Mouse (Mus musculus): ENCODE measurements around the gene Gm14412. TPM values are rescaled to one million over a fixed set of nuclear protein-coding genes. Genes with fewer than 3 reads are reported as not detected.
"Not testable (repeated sequence)": the region's sequence is repeated elsewhere in the genome, so short reads cannot be mapped to it uniquely, and the experiment has no call there.

Gm14412 gene
- total RNA-seq (2014; fragmentation: Nextera tagmentation), result 0.45 TPM in 1 of 2 replicates, not detected in the other
- total RNA-seq (2017), result 0.10 and 0.22 TPM in 2 replicates

DNA sequence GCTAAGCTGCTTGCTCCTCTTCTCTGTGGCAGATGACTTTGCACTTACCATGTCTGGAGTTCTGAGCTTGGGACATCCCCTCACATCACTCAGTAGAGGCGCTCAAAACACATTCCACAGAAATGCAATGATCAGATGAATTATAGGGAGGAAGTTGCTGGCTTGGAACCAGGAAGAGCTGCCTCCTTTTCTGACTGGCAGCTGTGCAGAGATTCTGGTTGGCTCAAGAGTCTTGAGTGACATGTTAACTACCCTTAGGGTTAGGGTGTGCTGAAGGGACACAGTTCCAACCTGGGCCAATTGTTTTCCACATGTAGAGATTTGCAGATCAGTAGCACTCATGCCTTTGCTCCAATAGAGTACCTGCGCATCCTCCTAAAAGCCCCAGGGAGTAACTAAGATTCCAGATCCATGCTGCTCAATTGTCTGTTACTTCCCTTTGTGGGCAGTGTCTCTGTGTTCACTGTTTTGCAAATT is at the start of gene Gm14412:
Gene Gm14412 (minus strand): TSS at position 51 of the 477 bp plus-strand sequence.
- ATAC-seq (replicated peaks; ENCODE audit: poor library complexity, severe bottlenecking), result not testable (repeated sequence)

- not testable (repeated sequence) for ATAC-seq (replicated peaks; ENCODE audit: poor library complexity, severe bottlenecking)
Measured at GRCm38 (mm10) chr2:177329661-177330292, 5.7 kb upstream of the Gm14412 start.

GRCm38 (mm10) chr2:177321361-177321760 is 2.7 kb downstream of the Gm14412 start:
- not testable (repeated sequence) for ATAC-seq (replicated peaks; ENCODE audit: poor library complexity, severe bottlenecking)

GRCm38 (mm10) chr2:177320786-177321320 is 3.3 kb downstream of the Gm14412 start:
- not testable (repeated sequence) for ATAC-seq (replicated peaks; ENCODE audit: poor library complexity, severe bottlenecking)

- no peak for ATAC-seq (replicated peaks; ENCODE audit: poor library complexity, severe bottlenecking)
Measured at GRCm38 (mm10) chr2:177318996-177319395, 5.1 kb downstream of the Gm14412 start.

- ATAC-seq (replicated peaks; ENCODE audit: poor library complexity, severe bottlenecking), result not testable (repeated sequence)
Measured at GRCm38 (mm10) chr2:177309627-177310026, 14.5 kb downstream of the Gm14412 start.

- ATAC-seq (replicated peaks; ENCODE audit: poor library complexity, severe bottlenecking), result not testable (repeated sequence)
Measured at GRCm38 (mm10) chr2:177304980-177305379, 19.1 kb downstream of the Gm14412 start.

GRCm38 (mm10) chr2:177283701-177284100 is 40.4 kb downstream of the Gm14412 start:
- ATAC-seq (replicated peaks; ENCODE audit: poor library complexity, severe bottlenecking), result not testable (repeated sequence)

GRCm38 (mm10) chr2:177277754-177278153 is 46.4 kb downstream of the Gm14412 start:
- not testable (repeated sequence) for ATAC-seq (replicated peaks; ENCODE audit: poor library complexity, severe bottlenecking)

DNA sequence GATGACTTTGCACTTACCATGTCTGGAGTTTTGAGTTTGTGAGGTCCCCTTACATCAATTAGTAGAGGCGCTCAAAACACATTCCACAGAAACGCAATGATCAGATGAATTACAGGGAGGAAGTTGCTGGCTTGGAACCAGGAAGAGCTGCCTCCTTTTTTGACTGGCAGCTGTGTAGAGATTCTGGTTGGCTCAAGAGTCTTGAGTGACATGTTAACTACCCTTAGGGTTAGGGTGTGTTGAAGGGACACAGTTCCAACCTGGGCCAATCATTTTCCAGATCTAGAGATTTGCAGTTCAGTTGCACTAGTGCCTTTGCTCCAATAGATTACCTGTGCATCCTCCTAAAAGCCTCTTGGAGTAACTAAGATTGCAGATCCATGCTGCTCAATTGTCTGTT is 51.9 kb downstream of the Gm14412 start:
- ATAC-seq (replicated peaks; ENCODE audit: poor library complexity, severe bottlenecking), result not testable (repeated sequence)

GRCm38 (mm10) chr2:177266936-177267335 is 57.2 kb downstream of the Gm14412 start, which contains the start of gene Gm14409:
Gene Gm14409, minus strand, starts transcription at chr2:177267036.
- not testable (repeated sequence) for ATAC-seq (replicated peaks; ENCODE audit: poor library complexity, severe bottlenecking)

Other genes with a start within 250 kb of the Gm14412 start
- gene Gm14401, start 250.0 kb downstream of the Gm14412 start, total RNA-seq (2014; fragmentation: Nextera tagmentation), result 4.2 and 9.1 TPM in 2 replicates
- gene Gm14401, start 250.0 kb downstream of the Gm14412 start, total RNA-seq (2017), result not detected in 2 replicates
- 23.6 and 32.8 TPM in 2 replicates for gene Gm14410, start 117.9 kb downstream of the Gm14412 start, total RNA-seq (2014; fragmentation: Nextera tagmentation)
- 22.1 and 34.2 TPM in 2 replicates for gene Gm14410, start 117.9 kb downstream of the Gm14412 start, total RNA-seq (2017)
- gene Gm14409, start 57.3 kb downstream of the Gm14412 start, total RNA-seq (2014; fragmentation: Nextera tagmentation), result not detected in 2 replicates
- not detected in 2 replicates for gene Gm14409, start 57.3 kb downstream of the Gm14412 start, total RNA-seq (2017)
- 1.8 and 5.1 TPM in 2 replicates for gene Gm14418, start 74.0 kb upstream of the Gm14412 start, total RNA-seq (2014; fragmentation: Nextera tagmentation)
- 1.8 and 5.4 TPM in 2 replicates for gene Gm14418, start 74.0 kb upstream of the Gm14412 start, total RNA-seq (2017)
- gene Zfp970, start 140.4 kb upstream of the Gm14412 start, total RNA-seq (2014; fragmentation: Nextera tagmentation), result 11.7 and 27.4 TPM in 2 replicates
- 13.9 and 14.8 TPM in 2 replicates for gene Zfp970, start 140.4 kb upstream of the Gm14412 start, total RNA-seq (2017)
- 3.0 and 9.5 TPM in 2 replicates for gene Gm14403, start 173.9 kb upstream of the Gm14412 start, total RNA-seq (2014; fragmentation: Nextera tagmentation)
- gene Gm14403, start 173.9 kb upstream of the Gm14412 start, total RNA-seq (2017), result 9.1 and 9.6 TPM in 2 replicates